ENCODE assay signal across 9 mouse cellular contexts in genomic region chr9:66240991-66241390, GRCm38 (mm10).
DNase-seq lines count a peak whose midpoint lies in the region; ATAC-seq and TF ChIP-seq lines count a peak whose summit lies in the region.
"Had no signal": no experiment of that assay in that cellular context is flagged by ENCODE, and none has a peak within 500 bp of the region (broad histone marks: within the 10 kb centered on the region; RNA-seq: fewer than 3 reads in every experiment).

No protein-coding gene starts in this region.

- H3K9me3 ChIP-seq in ES-Bruce4 (replicated peaks; ENCODE audit: control insufficient read depth, insufficient read depth, low read length, poor library complexity, severe bottlenecking): no peaks in the 10 kb centered on the region
- H3K9me3 ChIP-seq in forebrain, embryonic 11.5 days (ENCODE audit: control insufficient read depth, low read length): no peaks in the 10 kb centered on the region

- DNase-seq in layer of hippocampus, adult 9-10 months (ENCODE audit: low spot score): peak; percentile 5
- no peak for DNase-seq in layer of hippocampus, postnatal 36 days
- peak; percentile 32 for DNase-seq in c-Kit-negative CD71-positive TER-119-positive erythroid progenitor cells, embryonic 14.5 days (ENCODE audit: low read depth, low spot score)
- DNase-seq in forelimb bud, embryonic 11.5 days (ENCODE audit: low read depth, low spot score): peak; percentile 40
- peak; percentile 59 for DNase-seq in lung, postnatal 36 days
- no peak for DNase-seq in forebrain, embryonic 11.5 days (ENCODE audit: low spot score)
- no peak for DNase-seq in yolk sac, embryonic 10.5 days (ENCODE audit: low spot score)

- 63% methylated on average over 3 of the region's 3 CpGs for WGBS in forebrain, embryonic 11.5 days

- H3K4me1 ChIP-seq in ES-Bruce4 (ENCODE audit: control insufficient read depth, insufficient read depth, low read length): no peaks in the 10 kb centered on the region
- no peaks in the 10 kb centered on the region for H3K4me1 ChIP-seq in forebrain, embryonic 11.5 days (replicated peaks; ENCODE audit: control insufficient read depth, insufficient read depth, low read length)

- TF ChIP-seq POLR2A in ES-Bruce4 (IDR thresholded peaks at IDR 0.05; ENCODE audit: insufficient read depth, low read length): no peak

- no peaks in the 10 kb centered on the region for H3K36me3 ChIP-seq in ES-Bruce4 (ENCODE audit: control insufficient read depth, insufficient read depth, low read length, poor library complexity, severe bottlenecking)
- no peaks in the 10 kb centered on the region for H3K36me3 ChIP-seq in forebrain, embryonic 11.5 days (ENCODE audit: control insufficient read depth, insufficient read depth, low read length)

- TF ChIP-seq CTCF in ES-Bruce4 (IDR thresholded peaks at IDR 0.05; ENCODE audit: low read depth, low read length): peak; percentile 7

- no peak overlapping the region for H3K4me2 ChIP-seq in forebrain, embryonic 11.5 days (ENCODE audit: low read depth, low read length, severe bottlenecking)

- H3K27me3 ChIP-seq in ES-Bruce4 (ENCODE audit: control insufficient read depth, insufficient read depth, low read length, poor library complexity, severe bottlenecking): no peaks in the 10 kb centered on the region
- H3K27me3 ChIP-seq in forebrain, embryonic 11.5 days (ENCODE audit: control insufficient read depth, insufficient read depth, low read length): no peaks in the 10 kb centered on the region

- no peak for TF ChIP-seq EP300 in ES-Bruce4 (IDR thresholded peaks at IDR 0.05; ENCODE audit: insufficient read depth, low read depth, low read length)

- no peak overlapping the region for H3K27ac ChIP-seq in ES-Bruce4 (ENCODE audit: insufficient read depth, low read length)
- H3K27ac ChIP-seq in forebrain, embryonic 11.5 days (ENCODE audit: low read depth, low read length): no peak overlapping the region
- H3K27ac ChIP-seq: macrophage had no signal

- no peak overlapping the region for H3K4me3 ChIP-seq in ES-Bruce4 (ENCODE audit: low read depth, low read length)
- H3K4me3 ChIP-seq in forebrain, embryonic 11.5 days (ENCODE audit: low read depth, low read length): no peak overlapping the region

- ATAC-seq in forebrain, embryonic 11.5 days (replicated peaks; ENCODE audit: low FRiP score): no peak

- H3K9ac ChIP-seq in ES-Bruce4 (ENCODE audit: low read depth, poor library complexity, severe bottlenecking): no peak overlapping the region
- H3K9ac ChIP-seq in forebrain, embryonic 11.5 days (ENCODE audit: low read length): no peak overlapping the region

Comparison
In these comparisons a context has a peak if more than half of its experiments do, and no peak if none do; other contexts are left out.
1. DNase-seq: peak in layer of hippocampus, adult 9-10 months (single experiment), c-Kit-negative CD71-positive TER-119-positive erythroid progenitor cells, embryonic 14.5 days (single experiment), forelimb bud, embryonic 11.5 days (single experiment) and lung, postnatal 36 days (single experiment); none in layer of hippocampus, postnatal 36 days (0 of 2), forebrain, embryonic 11.5 days (single experiment) and yolk sac, embryonic 10.5 days (single experiment).